Mouse (Mus musculus): ENCODE results near the gene Atn1. TPM values are rescaled to one million over a fixed set of nuclear protein-coding genes. Genes with fewer than 3 reads are reported as not detected.

The Atn1 gene
- polyA plus RNA-seq, 1 experiment, result 65.4 TPM

- no peak for DNase-seq
- no peaks in the 10 kb centered on the region for H3K27me3 ChIP-seq (replicated peaks; ENCODE audit: control insufficient read depth, insufficient read depth, low read length)
- no peak for TF ChIP-seq CTCF (conservative IDR thresholded peaks at IDR 0.05; ENCODE audit: insufficient read depth, insufficient read length, low read depth, low read length)
- TF ChIP-seq POLR2A (IDR thresholded peaks at IDR 0.05; ENCODE audit: low read depth, low read length), result no peak
- H3K27ac ChIP-seq (ENCODE audit: insufficient read depth, low read depth, low read length), result no peak overlapping the region
- 63% methylated on average over 19 of the region's 19 CpGs for WGBS
- no peaks in the 10 kb centered on the region for H3K36me3 ChIP-seq (ENCODE audit: control insufficient read depth, insufficient read depth, low read length)
- peaks cover 2% of the 10 kb centered on the region; the same call in 1 of the 2 replicates for H3K4me1 ChIP-seq (ENCODE audit: control insufficient read depth, insufficient read depth, low read length)
- H3K4me3 ChIP-seq (ENCODE audit: insufficient read depth, low read depth, low read length), result no peak overlapping the region
Observed at GRCm38 (mm10) chr6:124732476-124733370, 23.6 kb downstream of the Atn1 start.

GRCm38 (mm10) chr6:124731038-124731437 lies 25.3 kb downstream of the Atn1 start:
- H3K27ac ChIP-seq (ENCODE audit: insufficient read depth, low read depth, low read length), result no peak overlapping the region

GRCm38 (mm10) chr6:124729850-124730705 lies 26.2 kb downstream of the Atn1 start:
- no peak for DNase-seq
- no peaks in the 10 kb centered on the region for H3K27me3 ChIP-seq (replicated peaks; ENCODE audit: control insufficient read depth, insufficient read depth, low read length)
- WGBS, result 78% methylated on average over 8 of the region's 8 CpGs
- no peaks in the 10 kb centered on the region for H3K4me1 ChIP-seq (ENCODE audit: control insufficient read depth, insufficient read depth, low read length)
- TF ChIP-seq CTCF (conservative IDR thresholded peaks at IDR 0.05; ENCODE audit: insufficient read depth, insufficient read length, low read depth, low read length), result no peak
- no peak for TF ChIP-seq POLR2A (IDR thresholded peaks at IDR 0.05; ENCODE audit: low read depth, low read length)
- no peak overlapping the region for H3K27ac ChIP-seq (ENCODE audit: insufficient read depth, low read depth, low read length)
- H3K4me3 ChIP-seq (ENCODE audit: insufficient read depth, low read depth, low read length), result no peak overlapping the region
- H3K36me3 ChIP-seq (ENCODE audit: control insufficient read depth, insufficient read depth, low read length), result no peaks in the 10 kb centered on the region

More at GRCm38 (mm10) chr6:124731038-124731437, 25.3 kb downstream of the Atn1 start:
- DNase-seq, result no peak
- H3K36me3 ChIP-seq (ENCODE audit: control insufficient read depth, insufficient read depth, low read length), result no peaks in the 10 kb centered on the region
- 85% methylated on average over 7 of the region's 7 CpGs for WGBS
- no peaks in the 10 kb centered on the region for H3K27me3 ChIP-seq (replicated peaks; ENCODE audit: control insufficient read depth, insufficient read depth, low read length)
- H3K4me3 ChIP-seq (ENCODE audit: insufficient read depth, low read depth, low read length), result no peak overlapping the region
- no peaks in the 10 kb centered on the region for H3K4me1 ChIP-seq (ENCODE audit: control insufficient read depth, insufficient read depth, low read length)
- no peak for TF ChIP-seq CTCF (conservative IDR thresholded peaks at IDR 0.05; ENCODE audit: insufficient read depth, insufficient read length, low read depth, low read length)
- TF ChIP-seq POLR2A (IDR thresholded peaks at IDR 0.05; ENCODE audit: low read depth, low read length), result no peak

GRCm38 (mm10) chr6:124728621-124729020 lies 27.7 kb downstream of the Atn1 start:
- TF ChIP-seq CTCF (conservative IDR thresholded peaks at IDR 0.05; ENCODE audit: insufficient read depth, insufficient read length, low read depth, low read length) (no peak), POLR2A (IDR thresholded peaks at IDR 0.05; ENCODE audit: low read depth, low read length) (no peak)
- no peak for DNase-seq
- H3K4me1 ChIP-seq (ENCODE audit: control insufficient read depth, insufficient read depth, low read length), result no peaks in the 10 kb centered on the region
- WGBS, result 92% methylated on average over 10 of the region's 10 CpGs
- no peaks in the 10 kb centered on the region for H3K36me3 ChIP-seq (ENCODE audit: control insufficient read depth, insufficient read depth, low read length)
- no peak overlapping the region for H3K27ac ChIP-seq (ENCODE audit: insufficient read depth, low read depth, low read length)
- H3K27me3 ChIP-seq (replicated peaks; ENCODE audit: control insufficient read depth, insufficient read depth, low read length), result no peaks in the 10 kb centered on the region
- H3K4me3 ChIP-seq (ENCODE audit: insufficient read depth, low read depth, low read length), result no peak overlapping the region

- no peaks in the 10 kb centered on the region for H3K27me3 ChIP-seq (replicated peaks; ENCODE audit: control insufficient read depth, insufficient read depth, low read length)
- no peaks in the 10 kb centered on the region for H3K4me1 ChIP-seq (ENCODE audit: control insufficient read depth, insufficient read depth, low read length)
- H3K36me3 ChIP-seq (ENCODE audit: control insufficient read depth, insufficient read depth, low read length), result no peaks in the 10 kb centered on the region
- no peak overlapping the region for H3K4me3 ChIP-seq (ENCODE audit: insufficient read depth, low read depth, low read length)
- 88% methylated on average over 10 of the region's 10 CpGs for WGBS
- DNase-seq, result no peak
- TF ChIP-seq POLR2A (IDR thresholded peaks at IDR 0.05; ENCODE audit: low read depth, low read length) (no peak), CTCF (conservative IDR thresholded peaks at IDR 0.05; ENCODE audit: insufficient read depth, insufficient read length, low read depth, low read length) (no peak)
- H3K27ac ChIP-seq (ENCODE audit: insufficient read depth, low read depth, low read length), result no peak overlapping the region
Observed at GRCm38 (mm10) chr6:124724472-124724871, 31.9 kb downstream of the Atn1 start.

GRCm38 (mm10) chr6:124723541-124723940 lies 32.8 kb downstream of the Atn1 start:
- no peak for DNase-seq
- Histone ChIP-seq H3K4me3 (ENCODE audit: insufficient read depth, low read depth, low read length) (no peak overlapping the region), H3K27ac (ENCODE audit: insufficient read depth, low read depth, low read length) (no peak overlapping the region), H3K36me3 (ENCODE audit: control insufficient read depth, insufficient read depth, low read length) (no peaks in the 10 kb centered on the region), H3K4me1 (ENCODE audit: control insufficient read depth, insufficient read depth, low read length) (no peaks in the 10 kb centered on the region), H3K27me3 (replicated peaks; ENCODE audit: control insufficient read depth, insufficient read depth, low read length) (no peaks in the 10 kb centered on the region)
- TF ChIP-seq POLR2A (IDR thresholded peaks at IDR 0.05; ENCODE audit: low read depth, low read length) (no peak), CTCF (conservative IDR thresholded peaks at IDR 0.05; ENCODE audit: insufficient read depth, insufficient read length, low read depth, low read length) (no peak)
- WGBS, result 77% methylated on average over 8 of the region's 8 CpGs
